Mouse (Mus musculus) heart, postnatal 36 days (tissue): ENCODE results near the gene Cyp2t4. TPM values are rescaled to one million over a fixed set of nuclear protein-coding genes. Genes with fewer than 3 reads are reported as not detected.

ENCODE experiments used
- DNase-seq, 2 experiments: peaks; one replicate each; pipeline ENCODE4 v3.0.0; 2021 to 2022
- intact Hi-C: fragments of 180-260 bp; cut with DNase I; formaldehyde crosslinking; loops from one replicate; pipeline ENCODE4 v1.15.1; 2025
- total RNA-seq, 2 experiments: library from RNA; stranded (reverse); gene quantifications; 2 replicates each; pipeline ENCODE4 v1.2.3; 2021

Cyp2t4 gene
- total RNA-seq, 2 experiments from 2014 or later = not detected

GRCm38 (mm10) chr7:27178324-27179216, 25.1 kb downstream of the Cyp2t4 start, which contains the start of gene Rab4b:
Rab4b (minus strand) TSS chr7:27178896.
- intact Hi-C loops = loop anchor here (1.0 to 2.0 kb wide), 2 partner anchors 16 to 17 kb away; partner anchors contain the start of gene BC024978
- peak; percentile 97 to 99 for DNase-seq

DNA sequence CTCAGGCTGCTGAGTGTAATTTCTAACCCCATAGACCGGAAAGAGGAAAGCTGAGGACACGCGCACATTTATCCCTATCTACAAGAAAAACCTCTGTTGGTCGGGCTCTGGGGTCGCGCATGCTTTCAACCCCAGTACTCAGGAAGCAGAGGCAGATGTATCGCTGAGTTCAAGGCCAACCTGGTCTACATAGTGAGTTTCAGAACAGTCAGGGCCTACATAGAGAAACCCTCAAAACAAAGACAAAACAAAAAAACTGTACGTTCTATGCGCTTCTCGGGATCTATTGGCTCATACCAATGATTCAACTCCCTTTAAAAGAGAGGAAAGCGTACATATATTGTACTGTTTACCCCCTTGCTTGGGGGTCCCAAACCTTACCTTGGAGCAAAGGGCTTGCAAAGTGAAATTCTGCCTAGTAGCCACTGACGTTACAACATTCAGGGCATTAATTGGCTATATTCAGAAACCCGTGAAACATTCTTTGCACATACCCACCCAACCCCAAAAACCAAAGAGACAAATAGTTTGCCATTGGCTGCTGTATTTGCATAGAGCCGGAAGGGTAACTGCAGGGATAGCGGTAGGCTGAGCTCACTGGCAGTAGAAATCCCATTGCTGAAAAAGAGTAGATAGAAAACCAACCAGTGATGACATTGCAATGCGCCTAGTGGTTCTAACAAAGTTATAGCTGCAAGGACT, 25.9 kb downstream of the Cyp2t4 start:
- no peak for DNase-seq
- intact Hi-C loops = loop anchor here (1.0 to 2.0 kb wide), 2 partner anchors 16 to 17 kb away; partner anchors contain the start of gene BC024978

DNA sequence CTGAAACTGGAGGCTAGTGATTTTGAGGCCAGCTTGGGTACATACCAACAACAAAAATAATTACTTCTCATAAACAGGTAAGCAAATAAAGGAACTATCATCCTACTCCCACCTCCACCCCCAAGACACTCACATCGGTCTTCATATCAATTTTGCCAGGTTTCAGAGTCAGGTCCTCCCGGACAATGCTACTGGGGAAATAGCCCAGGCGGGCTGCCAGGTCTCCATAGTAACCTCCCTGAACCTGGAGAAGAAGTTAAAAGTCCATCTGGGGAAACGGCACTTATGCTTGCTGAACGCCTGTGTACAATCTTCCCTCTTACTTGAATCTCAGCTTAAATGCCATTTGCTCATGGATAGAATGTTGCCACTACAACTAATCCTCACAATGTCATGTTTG, 26.5 kb downstream of the Cyp2t4 start:
- intact Hi-C loops = loop anchor here (1.0 kb wide), 1 partner anchor 12 kb away; no protein-coding TSS in a partner anchor
- DNase-seq = peak in 1 of 2 experiments; percentile 69

GRCm38 (mm10) chr7:27180837-27181695, 27.6 kb downstream of the Cyp2t4 start, which contains the start of the genes Gm21983 and Mia:
Gm21983 (minus strand) TSS chr7:27181086.
Mia (minus strand) TSS chr7:27181157.
- intact Hi-C loops = loop anchor here (1.0 kb wide), 1 partner anchor 11 kb away; no protein-coding TSS in a partner anchor

GRCm38 (mm10) chr7:27182498-27182897, 29.0 kb downstream of the Cyp2t4 start:
- no peak for DNase-seq
- intact Hi-C loops = no loop called here

More at GRCm38 (mm10) chr7:27180837-27181695, 27.6 kb downstream of the Cyp2t4 start, which contains the start of the genes Gm21983 and Mia:
- no peak for DNase-seq

GRCm38 (mm10) chr7:27184964-27185363, 31.4 kb downstream of the Cyp2t4 start:
- DNase-seq = peak in 1 of 2 experiments; percentile 41
- intact Hi-C loops = no loop called here

DNA sequence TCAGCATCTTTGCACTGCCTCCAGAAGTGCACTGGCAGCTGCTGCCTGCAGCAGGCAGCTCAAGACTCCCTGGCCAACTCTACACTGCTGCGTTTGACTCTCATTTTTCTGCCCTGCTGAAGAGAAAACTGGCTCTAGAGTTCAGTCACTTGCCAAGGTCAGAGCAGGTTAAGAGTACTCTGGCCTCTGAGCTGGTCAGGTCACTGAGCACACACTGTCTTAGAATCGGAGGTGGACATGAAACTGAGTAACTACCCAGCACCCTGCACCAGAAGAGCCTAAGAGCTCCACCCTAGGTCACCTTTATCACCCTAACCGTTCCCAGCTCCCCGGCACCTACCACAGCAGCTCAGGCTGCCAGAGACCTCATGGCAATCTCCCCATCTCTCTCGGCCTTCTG, 32.5 kb downstream of the Cyp2t4 start:
- intact Hi-C loops = no loop called here
- no peak for DNase-seq

DNA sequence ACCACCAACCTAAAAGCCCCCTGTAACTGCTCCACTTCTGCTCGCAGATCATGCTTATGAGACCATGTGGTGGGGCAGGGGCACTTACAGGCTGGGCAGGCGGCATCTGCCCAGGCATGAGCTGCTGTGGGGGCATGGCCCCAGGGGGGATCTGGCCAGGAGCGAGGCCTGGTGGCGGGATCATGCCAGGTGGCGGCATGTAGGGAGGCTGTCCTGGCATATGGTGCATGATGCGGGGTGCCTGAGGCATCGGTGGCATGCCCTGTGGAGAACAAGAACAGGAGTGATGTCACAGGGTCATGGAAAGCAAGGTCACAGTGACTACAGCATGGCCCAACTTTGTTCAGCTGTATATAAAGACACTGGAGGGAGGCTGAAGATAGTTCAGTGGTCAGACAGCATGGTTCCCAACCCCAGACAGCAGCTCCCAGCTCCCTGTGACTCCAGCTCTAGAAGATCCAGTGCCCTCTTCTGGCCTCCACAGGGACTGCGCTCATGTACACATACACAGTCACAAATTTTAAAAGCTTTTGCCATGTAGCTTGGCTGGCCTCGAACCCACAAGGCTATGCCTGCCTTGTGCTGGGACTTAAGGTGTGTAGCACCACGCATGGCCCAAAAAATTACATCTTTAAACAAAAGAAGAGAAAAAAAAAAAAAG, 35.9 kb downstream of the Cyp2t4 start:
- DNase-seq = no peak
- intact Hi-C loops = no loop called here

GRCm38 (mm10) chr7:27192434-27192833, 38.9 kb downstream of the Cyp2t4 start:
- DNase-seq = no peak
- intact Hi-C loops = loop anchor here (1.0 kb wide), 1 partner anchor 12 kb away; no protein-coding TSS in a partner anchor

- DNase-seq = no peak
- intact Hi-C loops = loop anchor here (2.0 kb wide), 2 partner anchors 27 to 35 kb away; partner anchors contain the start of gene Egln2
Measured at GRCm38 (mm10) chr7:27193731-27194130, 40.2 kb downstream of the Cyp2t4 start.

GRCm38 (mm10) chr7:27195681-27196611, 42.4 kb downstream of the Cyp2t4 start, which contains the start of the genes BC024978 and Snrpa:
BC024978 (plus strand) TSS chr7:27195781.
Snrpa (minus strand) TSS chr7:27196271.
- intact Hi-C loops = loop anchor here (1.0 to 2.0 kb wide), 4 partner anchors 17 to 37 kb away; partner anchors contain the start of gene Egln2
- peak; percentile 91 to 92 for DNase-seq

DNA sequence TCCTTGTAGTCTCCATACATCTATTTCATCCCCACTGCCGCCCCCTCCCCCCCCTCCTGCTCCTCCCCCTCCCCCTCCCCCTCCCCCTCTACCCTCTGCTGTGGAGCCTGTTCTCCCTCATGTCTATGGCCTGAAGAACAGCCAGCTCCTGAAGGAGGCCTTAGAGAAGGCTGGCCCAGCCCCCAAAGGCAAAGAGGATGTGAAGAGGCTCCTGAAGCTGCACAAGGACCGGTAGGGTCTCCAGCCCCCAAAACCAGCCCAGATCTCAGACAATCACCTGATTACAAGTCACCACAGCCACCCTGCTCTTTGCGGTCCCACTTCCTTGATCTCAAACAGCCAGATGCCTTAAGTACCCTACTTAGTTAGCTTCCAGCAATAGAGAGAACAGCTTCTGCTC, 43.6 kb downstream of the Cyp2t4 start:
- intact Hi-C loops = loop anchor here (2.0 kb wide), 1 partner anchor 30 kb away; no protein-coding TSS in a partner anchor
- DNase-seq = no peak

GRCm38 (mm10) chr7:27197634-27198033, 44.1 kb downstream of the Cyp2t4 start:
- no peak for DNase-seq
- intact Hi-C loops = loop anchor here (2.0 kb wide), 1 partner anchor 29 kb away; no protein-coding TSS in a partner anchor

DNA sequence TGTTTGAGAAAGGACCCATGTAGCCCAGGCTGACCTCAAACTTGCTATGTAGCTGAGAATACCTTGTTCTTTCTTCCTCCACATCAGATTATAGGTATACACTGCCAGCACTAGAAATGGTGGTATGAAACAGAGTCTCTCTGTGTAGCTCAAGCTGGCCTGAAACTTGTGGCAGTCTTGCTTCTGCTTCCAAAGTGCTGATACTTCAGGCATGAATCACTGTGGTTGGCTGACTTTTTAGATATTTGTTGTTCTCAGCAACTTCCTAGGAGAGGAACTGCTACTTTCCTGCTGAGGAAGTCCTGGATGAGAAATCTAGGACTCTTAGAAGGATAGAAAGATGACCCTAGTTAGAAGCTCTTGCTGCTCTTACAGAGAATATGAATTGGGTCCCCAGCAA, 44.8 kb downstream of the Cyp2t4 start:
- DNase-seq = no peak
- intact Hi-C loops = no loop called here

GRCm38 (mm10) chr7:27198779-27199178, 45.3 kb downstream of the Cyp2t4 start:
- DNase-seq = no peak
- intact Hi-C loops = no loop called here

- intact Hi-C loops = no loop called here
- no peak for DNase-seq
Measured at GRCm38 (mm10) chr7:27203730-27204449, 50.4 kb downstream of the Cyp2t4 start.
